Mouse (Mus musculus): ENCODE results near the gene Klf7. TPM values are rescaled to one million over a fixed set of nuclear protein-coding genes. Genes with fewer than 3 reads are reported as not detected.
A peak's percentile ranks its signal among the peaks of the same experiment; 100 is the strongest.

Klf7 gene
- polyA plus RNA-seq (2012; rRNA removed): 31.7 and 36.3 TPM in 2 replicates

DNA sequence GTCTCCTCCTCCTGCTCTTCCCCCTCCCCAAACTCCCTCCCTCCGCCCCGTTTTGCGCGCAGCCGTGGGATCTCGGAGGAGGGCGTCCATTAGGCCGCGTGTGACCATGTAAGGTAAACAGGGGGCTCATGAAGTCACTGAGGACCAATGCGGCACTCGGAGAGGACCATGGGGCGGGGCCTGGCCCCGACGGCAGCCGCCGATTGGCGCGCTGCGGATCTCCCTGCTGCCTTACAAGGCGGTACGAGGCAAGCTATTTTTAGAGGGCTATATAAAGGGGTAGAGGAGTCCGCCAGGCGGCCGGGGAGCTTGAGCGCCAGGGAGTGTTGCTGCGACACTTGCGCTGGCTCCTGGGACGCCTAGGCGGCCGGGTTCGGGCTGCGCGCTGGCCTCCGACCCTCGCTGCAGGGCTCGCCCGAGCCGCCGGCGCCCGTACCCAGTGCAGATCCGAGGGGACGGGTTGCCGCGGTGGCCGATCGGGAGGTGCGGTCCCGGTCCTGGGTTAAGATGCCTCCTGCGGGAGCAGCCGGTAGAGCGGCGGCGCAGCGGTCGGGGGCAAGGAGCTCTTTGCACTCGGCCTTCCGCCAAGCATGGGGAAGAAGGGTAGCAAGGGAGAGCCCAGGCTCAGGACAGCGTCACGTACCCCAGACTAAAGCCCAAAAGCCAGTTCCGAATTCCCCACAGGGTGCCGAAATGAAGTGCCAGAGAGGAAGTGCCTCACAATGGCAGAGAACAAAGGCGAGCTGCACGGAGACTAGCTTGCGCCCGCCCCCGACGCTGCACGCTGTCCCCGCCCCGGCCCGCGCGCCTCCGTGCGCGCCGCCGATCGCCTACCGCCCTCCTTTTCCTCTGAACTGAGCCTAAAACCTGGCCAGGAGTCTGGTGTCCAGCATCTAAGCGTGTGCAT lies at the start of gene Klf7:
Gene Klf7, minus strand, starts transcription at position 724 of the 907 bp plus-strand sequence.
- peak; percentile 97 for DNase-seq
- under 1% methylated on average over 78 of the region's 82 CpGs for WGBS
- H3K4me1 ChIP-seq (replicated peaks; ENCODE audit: control insufficient read depth, insufficient read depth, low read length): peaks cover 24% of the 10 kb centered on the region

DNA sequence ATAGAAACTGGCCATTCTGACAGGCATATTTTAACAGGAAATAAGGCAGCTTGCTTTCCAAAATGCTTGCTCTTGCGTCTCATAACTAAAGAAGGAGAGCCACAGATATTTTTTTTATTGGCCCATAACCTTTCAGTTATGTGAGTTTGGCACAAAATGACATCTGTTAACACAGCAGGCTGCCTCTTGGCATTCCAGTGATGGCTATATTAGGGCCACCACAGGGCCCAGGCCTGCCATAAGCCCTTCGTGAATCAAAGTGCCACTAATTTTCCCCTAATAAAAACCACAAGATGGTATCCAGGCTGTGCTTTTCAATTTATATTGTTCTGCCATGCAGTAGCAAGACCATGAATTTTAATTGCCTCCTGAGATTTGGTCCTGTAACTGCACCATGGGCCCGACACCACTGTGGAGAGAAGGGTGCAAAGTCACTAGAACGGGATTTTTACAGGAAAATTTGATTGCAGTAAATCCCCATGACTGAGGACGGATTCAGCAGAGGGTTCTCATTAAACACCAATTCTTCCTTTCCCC lies 42.5 kb upstream of the Klf7 start:
- Histone ChIP-seq H3K27ac (ENCODE audit: control insufficient read depth, insufficient read depth, low read length) (no peak overlapping the region), H3K27me3 (ENCODE audit: control insufficient read depth, insufficient read depth, low read length) (no peaks in the 10 kb centered on the region), H3K4me3 (ENCODE audit: control insufficient read depth, insufficient read depth, low read length) (no peak overlapping the region), H3K4me1 (replicated peaks; ENCODE audit: control insufficient read depth, insufficient read depth, low read length) (no peaks in the 10 kb centered on the region), H3K36me3 (ENCODE audit: control insufficient read depth, insufficient read depth, low read length) (no peaks in the 10 kb centered on the region)
- DNase-seq: no peak
- TF ChIP-seq POLR2A (IDR thresholded peaks at IDR 0.05; ENCODE audit: control insufficient read depth, extremely low read depth, insufficient read depth, low read length, poor library complexity) (no peak), CTCF (IDR thresholded peaks at IDR 0.05; ENCODE audit: borderline replicate concordance, control insufficient read depth, extremely low read depth, insufficient read depth, low read length, poor library complexity) (no peak)
- 92% methylated on average over 5 of the region's 5 CpGs for WGBS

More for the DNA sequence above, at the start of gene Klf7:
- H3K4me3 ChIP-seq (ENCODE audit: control insufficient read depth, insufficient read depth, low read length): peak within 1 kb of the TSS; percentile 81
- no peaks in the 10 kb centered on the region for H3K27me3 ChIP-seq (ENCODE audit: control insufficient read depth, insufficient read depth, low read length)
- peak within 1 kb of the TSS; percentile 95 for H3K27ac ChIP-seq (ENCODE audit: control insufficient read depth, insufficient read depth, low read length)
- TF ChIP-seq CTCF (IDR thresholded peaks at IDR 0.05; ENCODE audit: borderline replicate concordance, control insufficient read depth, extremely low read depth, insufficient read depth, low read length, poor library complexity) (peak; percentile 72; the same call in 1 of the 2 replicates), POLR2A (IDR thresholded peaks at IDR 0.05; ENCODE audit: control insufficient read depth, extremely low read depth, insufficient read depth, low read length, poor library complexity) (peak; percentile 98)
- no peaks in the 10 kb centered on the region for H3K36me3 ChIP-seq (ENCODE audit: control insufficient read depth, insufficient read depth, low read length)

DNA sequence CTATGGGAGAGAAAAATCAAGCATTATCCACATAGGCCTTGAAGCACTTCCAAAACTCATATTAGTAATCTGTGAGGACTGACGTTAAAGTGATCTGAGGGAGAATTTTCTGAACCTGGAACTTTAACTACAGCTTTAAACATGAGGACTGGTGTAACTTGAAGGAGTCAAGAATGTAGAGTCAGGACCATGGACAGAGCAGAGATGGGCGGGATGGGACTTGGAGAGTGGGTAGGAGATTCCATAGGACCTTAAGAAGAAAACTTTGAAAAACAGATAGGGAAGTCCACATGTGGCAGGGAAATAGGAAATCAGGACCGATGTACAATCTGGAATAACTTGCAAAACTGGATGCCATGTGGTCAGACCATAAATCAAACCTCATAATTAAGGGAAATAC lies 36.7 kb upstream of the Klf7 start:
- DNase-seq: no peak
- Histone ChIP-seq H3K4me1 (replicated peaks; ENCODE audit: control insufficient read depth, insufficient read depth, low read length) (no peaks in the 10 kb centered on the region), H3K36me3 (ENCODE audit: control insufficient read depth, insufficient read depth, low read length) (no peaks in the 10 kb centered on the region), H3K27me3 (ENCODE audit: control insufficient read depth, insufficient read depth, low read length) (no peaks in the 10 kb centered on the region), H3K4me3 (ENCODE audit: control insufficient read depth, insufficient read depth, low read length) (no peak overlapping the region), H3K27ac (ENCODE audit: control insufficient read depth, insufficient read depth, low read length) (no peak overlapping the region)
- WGBS: 79% methylated on average over 3 of the region's 3 CpGs
- no peak for TF ChIP-seq CTCF (IDR thresholded peaks at IDR 0.05; ENCODE audit: borderline replicate concordance, control insufficient read depth, extremely low read depth, insufficient read depth, low read length, poor library complexity)
- no peak for TF ChIP-seq POLR2A (IDR thresholded peaks at IDR 0.05; ENCODE audit: control insufficient read depth, extremely low read depth, insufficient read depth, low read length, poor library complexity)

DNA sequence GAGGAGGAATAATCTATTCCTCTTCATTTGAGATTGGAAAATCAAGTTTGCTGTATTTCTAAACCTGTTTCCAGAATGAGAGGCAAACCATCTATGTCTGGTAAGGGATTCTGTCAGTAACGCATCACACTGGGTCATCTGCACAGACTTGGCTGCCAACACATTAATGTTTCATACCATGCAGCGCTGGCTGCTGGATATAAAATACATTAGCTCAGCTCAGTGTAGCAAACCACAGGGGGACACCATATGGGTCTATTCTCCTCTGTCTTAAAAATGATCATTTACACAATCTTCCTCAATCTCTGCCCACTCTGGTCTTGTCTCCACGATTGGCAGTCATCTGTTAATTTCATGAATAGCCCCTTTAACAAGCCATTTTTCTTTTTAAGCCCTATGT lies 27.1 kb upstream of the Klf7 start:
- Histone ChIP-seq H3K4me1 (replicated peaks; ENCODE audit: control insufficient read depth, insufficient read depth, low read length) (no peaks in the 10 kb centered on the region), H3K36me3 (ENCODE audit: control insufficient read depth, insufficient read depth, low read length) (no peaks in the 10 kb centered on the region), H3K27me3 (ENCODE audit: control insufficient read depth, insufficient read depth, low read length) (no peaks in the 10 kb centered on the region), H3K4me3 (ENCODE audit: control insufficient read depth, insufficient read depth, low read length) (no peak overlapping the region), H3K27ac (ENCODE audit: control insufficient read depth, insufficient read depth, low read length) (no peak overlapping the region)
- DNase-seq: no peak
- WGBS: 95% methylated on average over 3 of the region's 3 CpGs
- no peak for TF ChIP-seq CTCF (IDR thresholded peaks at IDR 0.05; ENCODE audit: borderline replicate concordance, control insufficient read depth, extremely low read depth, insufficient read depth, low read length, poor library complexity)
- no peak for TF ChIP-seq POLR2A (IDR thresholded peaks at IDR 0.05; ENCODE audit: control insufficient read depth, extremely low read depth, insufficient read depth, low read length, poor library complexity)

DNA sequence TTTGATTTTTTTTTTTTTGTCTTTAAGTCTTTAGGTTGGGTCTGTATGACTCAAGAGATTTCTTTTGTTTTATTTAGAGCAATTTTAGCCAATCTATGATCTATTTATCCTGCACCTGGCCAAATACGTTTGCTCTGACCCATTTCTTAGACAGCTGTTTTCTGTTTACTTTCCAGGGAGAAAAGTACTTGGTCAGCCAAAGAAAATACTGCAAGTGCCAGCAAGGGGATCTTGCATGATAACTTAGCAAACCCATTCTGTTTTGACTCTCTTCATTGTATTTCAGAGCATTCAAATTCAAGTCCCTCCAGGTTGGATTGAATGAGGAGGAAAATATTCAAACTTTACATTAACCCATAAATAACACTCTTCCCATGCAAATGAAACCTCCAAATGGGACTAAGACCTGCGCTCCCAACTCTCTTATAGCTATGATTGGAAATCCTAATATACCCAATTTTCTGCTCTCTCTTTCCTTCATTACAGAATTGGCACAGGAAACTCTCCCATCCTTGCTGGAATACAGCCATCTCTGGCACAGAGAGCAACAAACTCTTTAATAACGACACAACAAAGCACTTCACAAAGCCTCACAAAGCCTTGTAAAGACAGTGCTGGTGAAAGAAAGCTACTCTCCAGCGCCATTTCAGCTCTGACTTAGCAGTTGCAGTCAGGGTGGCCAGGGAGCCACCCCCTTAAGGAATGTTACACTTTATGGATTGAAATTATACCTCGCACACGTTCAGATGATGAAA lies 20.8 kb upstream of the Klf7 start:
- H3K4me1 ChIP-seq (replicated peaks; ENCODE audit: control insufficient read depth, insufficient read depth, low read length): 0 out of 2 replicates have a peak, but pooled peaks cover 3% of the 10 kb centered on the region
- no peak overlapping the region for H3K27ac ChIP-seq (ENCODE audit: control insufficient read depth, insufficient read depth, low read length)
- 91% methylated on average over 6 of the region's 6 CpGs for WGBS
- H3K27me3 ChIP-seq (ENCODE audit: control insufficient read depth, insufficient read depth, low read length): no peaks in the 10 kb centered on the region
- TF ChIP-seq CTCF (IDR thresholded peaks at IDR 0.05; ENCODE audit: borderline replicate concordance, control insufficient read depth, extremely low read depth, insufficient read depth, low read length, poor library complexity): no peak
- H3K4me3 ChIP-seq (ENCODE audit: control insufficient read depth, insufficient read depth, low read length): no peak overlapping the region
- no peaks in the 10 kb centered on the region for H3K36me3 ChIP-seq (ENCODE audit: control insufficient read depth, insufficient read depth, low read length)
- no peak for DNase-seq

DNA sequence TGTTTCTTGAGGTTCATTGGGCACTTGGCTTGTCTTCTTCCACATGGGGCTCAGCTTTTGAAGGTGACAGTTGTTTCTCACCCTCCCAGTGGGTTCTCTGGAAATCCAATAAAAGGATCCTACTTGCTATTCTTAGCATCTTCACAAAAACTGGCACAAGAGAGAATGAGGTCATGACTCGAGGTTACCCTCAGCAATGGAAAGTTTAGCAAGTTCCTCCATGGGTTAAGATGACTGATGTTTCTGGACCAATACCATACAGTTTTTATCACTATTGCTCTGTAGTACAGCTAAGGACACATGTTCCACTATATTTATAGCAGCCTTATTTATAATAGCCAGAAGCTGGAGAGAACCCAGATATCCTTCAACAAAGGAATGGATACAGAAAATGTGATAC lies 12.4 kb upstream of the Klf7 start:
- Histone ChIP-seq H3K27ac (ENCODE audit: control insufficient read depth, insufficient read depth, low read length) (no peak overlapping the region), H3K4me1 (replicated peaks; ENCODE audit: control insufficient read depth, insufficient read depth, low read length) (0 out of 2 replicates have a peak, but pooled peaks cover 3% of the 10 kb centered on the region), H3K27me3 (ENCODE audit: control insufficient read depth, insufficient read depth, low read length) (no peaks in the 10 kb centered on the region), H3K36me3 (ENCODE audit: control insufficient read depth, insufficient read depth, low read length) (no peaks in the 10 kb centered on the region), H3K4me3 (ENCODE audit: control insufficient read depth, insufficient read depth, low read length) (no peak overlapping the region)
- no peak for DNase-seq
- WGBS: 77% methylated on average over 1 of the region's 1 CpGs
- TF ChIP-seq POLR2A (IDR thresholded peaks at IDR 0.05; ENCODE audit: control insufficient read depth, extremely low read depth, insufficient read depth, low read length, poor library complexity): no peak
- no peak for TF ChIP-seq CTCF (IDR thresholded peaks at IDR 0.05; ENCODE audit: borderline replicate concordance, control insufficient read depth, extremely low read depth, insufficient read depth, low read length, poor library complexity)

Measured in thymus, adult 2 months (tissue).